Mouse (Mus musculus): ENCODE results near the gene Uhrf1.
"Not testable (repeated sequence)": the region's sequence is repeated elsewhere in the genome, so short reads cannot be mapped to it uniquely, and the experiment has no call there.

Gene Uhrf1

DNA sequence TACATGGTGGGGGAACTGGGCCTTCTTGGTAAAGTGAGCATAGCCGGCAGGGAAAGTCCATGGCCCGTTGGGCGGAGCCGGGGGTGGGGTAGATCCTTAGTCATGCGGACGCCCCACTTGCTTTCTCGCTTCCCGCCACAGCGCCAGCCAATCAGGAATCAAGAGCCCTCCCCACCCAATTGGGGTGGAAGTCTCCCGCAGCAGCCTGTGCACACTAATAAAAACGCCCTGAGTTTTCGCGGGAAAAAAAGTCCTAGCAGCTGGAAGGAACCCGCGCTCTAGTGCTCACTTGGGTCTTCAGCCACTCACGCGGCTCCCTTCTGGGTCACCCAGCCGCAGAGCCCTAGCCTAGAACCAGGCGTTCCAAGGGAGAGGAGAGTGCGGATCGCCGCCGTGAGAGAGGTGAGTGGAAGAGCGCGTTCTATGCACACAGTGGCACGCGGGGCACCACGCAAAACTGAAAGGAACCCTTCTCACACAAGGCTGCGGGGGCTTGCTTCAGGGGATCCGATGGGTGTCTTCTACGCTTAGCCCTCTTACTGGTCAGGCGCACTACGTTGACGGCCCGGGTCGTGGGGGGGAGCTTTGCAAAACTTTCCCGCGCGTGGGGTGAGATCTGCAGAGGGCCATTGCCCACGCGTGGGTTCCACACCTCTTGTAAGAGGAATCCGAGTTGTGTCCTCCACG is at the start of gene Uhrf1:
Gene Uhrf1, plus strand, starts transcription at position 162 of the 687 bp plus-strand sequence.
- peak; percentile 56 for DNase-seq (ENCODE audit: low read depth, low spot score)

DNA sequence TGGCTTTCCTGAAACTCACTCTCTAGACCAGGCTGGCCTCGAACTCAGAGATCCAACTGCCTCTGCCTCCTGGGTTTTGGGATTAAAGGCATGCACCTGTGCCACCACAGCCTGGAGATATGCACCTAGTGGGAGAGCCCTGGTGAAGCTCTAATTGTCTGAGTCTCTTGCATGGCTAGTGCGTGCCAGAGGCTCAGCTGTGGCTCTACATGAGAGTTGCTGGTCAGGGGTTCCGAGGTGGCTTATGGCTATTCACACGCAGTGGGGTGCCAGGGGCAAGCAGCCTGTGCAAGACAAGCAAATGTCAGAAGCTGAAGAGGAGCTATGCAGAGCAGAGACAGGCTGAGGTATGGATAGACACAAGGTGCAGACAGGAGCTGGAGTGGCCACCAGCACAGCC is 48.4 kb upstream of the Uhrf1 start:
- DNase-seq (ENCODE audit: low read depth, low spot score), result no peak

DNA sequence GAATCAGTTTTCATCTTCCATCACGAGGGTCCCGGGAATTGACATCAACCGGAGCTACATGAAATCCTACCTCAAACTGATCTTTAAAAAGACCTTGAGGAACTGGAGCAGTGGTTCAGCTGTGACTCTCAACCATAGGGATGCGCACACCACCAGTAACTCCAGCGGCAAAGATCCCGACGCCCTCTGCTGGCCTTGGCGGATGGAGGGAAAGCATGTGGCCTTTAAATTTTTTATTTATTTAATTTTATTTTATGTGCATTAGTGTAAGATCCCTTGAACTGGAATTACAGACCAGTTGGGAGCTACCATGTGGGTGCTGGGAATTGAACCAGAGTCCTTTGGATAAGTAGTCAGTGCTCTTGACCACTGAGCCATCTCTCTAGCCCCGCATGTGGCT is 47.7 kb upstream of the Uhrf1 start:
- DNase-seq (ENCODE audit: low read depth, low spot score), result no peak

DNA sequence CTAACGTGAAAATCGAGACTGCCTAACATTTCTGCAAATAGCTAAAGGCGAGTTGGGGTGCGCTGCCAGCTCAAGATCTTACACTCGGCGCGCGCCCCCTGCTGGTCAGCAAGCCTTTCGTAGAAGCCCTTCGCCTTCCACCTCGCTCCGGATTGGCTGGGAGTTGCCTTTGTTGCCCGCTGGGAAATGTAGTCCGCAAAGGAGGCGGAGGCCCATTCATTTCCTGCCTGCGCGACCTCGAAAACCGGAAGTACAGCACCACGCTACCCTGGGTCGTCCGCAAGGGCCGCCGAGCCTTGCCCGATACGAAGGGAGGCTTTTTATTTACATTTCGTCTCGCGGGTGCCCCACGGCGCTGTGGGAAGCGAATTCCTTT is 47.3 kb upstream of the Uhrf1 start:
- peak; percentile 98 for DNase-seq (ENCODE audit: low read depth, low spot score)

DNA sequence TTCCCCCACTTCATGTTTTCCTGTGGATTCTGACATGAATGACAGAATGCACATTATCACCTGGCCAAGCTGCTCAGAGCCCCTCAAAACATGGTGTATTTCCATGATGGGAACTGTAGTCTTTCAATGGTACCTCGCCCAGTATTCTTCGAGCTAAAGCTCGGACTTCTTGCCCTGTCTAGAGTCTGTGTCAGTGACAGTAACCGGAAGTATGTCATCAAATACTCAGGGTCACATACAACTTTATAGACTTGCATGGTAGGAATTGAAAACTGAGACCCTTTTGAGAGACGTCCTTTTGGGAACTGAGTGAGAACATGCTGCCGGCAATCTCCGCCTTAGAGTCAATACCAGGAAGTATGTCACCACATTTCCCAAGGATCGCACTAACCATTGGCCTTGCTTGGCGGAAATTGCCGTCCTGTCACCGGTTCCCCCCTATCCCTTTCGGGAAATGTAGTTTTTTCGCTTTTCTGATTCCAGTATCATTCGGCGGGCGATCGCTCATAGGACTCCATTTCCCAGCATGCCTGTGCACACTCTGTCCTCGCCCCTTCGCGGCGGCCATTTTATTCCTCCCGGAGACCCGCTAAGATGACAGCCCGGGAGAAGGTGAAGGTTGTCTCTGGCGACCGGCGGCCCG is 46.8 kb upstream of the Uhrf1 start, which contains the start of gene Fem1a:
Gene Fem1a, plus strand, starts transcription at position 572 of the 643 bp plus-strand sequence.
- DNase-seq (ENCODE audit: low read depth, low spot score), result peak; percentile 98

DNA sequence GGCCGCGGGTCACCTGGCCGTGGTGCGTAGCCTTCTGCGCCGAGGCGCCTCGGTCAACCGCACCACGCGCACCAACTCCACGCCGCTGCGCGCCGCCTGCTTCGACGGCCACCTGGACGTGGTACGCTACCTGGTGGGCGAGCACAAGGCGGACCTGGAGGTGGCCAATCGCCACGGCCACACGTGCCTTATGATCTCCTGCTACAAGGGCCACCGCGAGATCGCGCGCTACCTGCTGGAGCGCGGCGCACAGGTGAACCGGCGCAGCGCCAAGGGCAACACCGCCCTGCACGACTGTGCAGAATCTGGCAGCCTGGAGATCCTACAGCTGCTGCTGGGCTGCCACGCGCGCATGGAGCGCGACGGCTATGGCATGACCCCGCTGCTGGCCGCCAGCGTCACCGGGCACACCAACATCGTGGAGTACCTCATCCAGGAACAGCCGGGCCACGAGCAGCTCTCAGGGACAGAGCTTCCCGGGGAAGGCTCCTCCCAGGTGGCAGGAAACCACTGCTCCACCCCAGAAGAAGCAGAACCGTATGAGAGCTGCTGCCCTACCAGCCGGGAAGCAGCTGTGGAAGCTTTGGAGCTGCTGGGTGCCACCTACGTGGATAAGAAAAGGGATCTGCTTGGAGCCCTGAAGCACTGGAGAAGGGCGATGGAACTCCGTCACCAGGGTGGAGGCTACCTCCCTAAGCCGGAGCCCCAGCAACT is 45.8 kb upstream of the Uhrf1 start:
- DNase-seq (ENCODE audit: low read depth, low spot score), result no peak

DNA sequence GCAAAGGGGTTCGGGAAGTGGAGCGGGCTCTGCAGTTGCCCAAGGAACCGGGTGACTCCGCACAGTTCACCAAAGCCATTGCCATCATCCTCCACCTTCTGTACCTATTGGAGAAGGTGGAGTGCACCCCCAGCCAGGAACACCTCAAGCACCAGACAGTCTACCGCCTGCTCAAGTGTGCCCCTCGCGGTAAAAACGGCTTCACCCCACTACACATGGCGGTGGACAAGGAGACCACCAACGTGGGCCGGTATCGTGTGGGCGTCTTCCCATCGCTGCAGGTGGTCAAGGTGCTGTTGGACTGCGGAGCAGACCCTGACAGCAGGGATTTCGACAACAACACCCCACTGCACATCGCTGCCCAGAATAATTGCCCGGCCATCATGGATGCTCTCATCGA is 44.9 kb upstream of the Uhrf1 start:
- not testable (repeated sequence) for DNase-seq (ENCODE audit: low read depth, low spot score)

DNA sequence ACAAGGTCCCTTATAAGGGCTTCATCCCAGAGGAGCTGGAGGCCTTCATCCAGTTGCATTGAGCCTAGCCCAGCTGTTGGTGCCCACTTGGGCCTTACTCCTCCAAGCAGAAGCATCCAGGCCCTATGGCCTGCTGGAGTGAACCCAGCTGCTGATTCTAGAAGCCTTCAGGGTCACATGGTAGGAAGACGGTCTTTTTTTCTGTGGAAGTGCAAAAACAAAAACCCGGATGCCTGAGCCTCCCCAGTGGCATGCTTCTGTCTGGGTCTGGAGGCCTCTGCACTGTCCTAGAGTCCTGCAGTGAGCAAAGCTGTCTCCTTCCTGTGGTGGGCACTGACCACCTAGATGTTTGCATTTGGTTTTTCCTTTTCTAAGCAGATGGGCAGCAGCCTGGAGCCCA is 44.3 kb upstream of the Uhrf1 start:
- not testable (repeated sequence) for DNase-seq (ENCODE audit: low read depth, low spot score)

DNA sequence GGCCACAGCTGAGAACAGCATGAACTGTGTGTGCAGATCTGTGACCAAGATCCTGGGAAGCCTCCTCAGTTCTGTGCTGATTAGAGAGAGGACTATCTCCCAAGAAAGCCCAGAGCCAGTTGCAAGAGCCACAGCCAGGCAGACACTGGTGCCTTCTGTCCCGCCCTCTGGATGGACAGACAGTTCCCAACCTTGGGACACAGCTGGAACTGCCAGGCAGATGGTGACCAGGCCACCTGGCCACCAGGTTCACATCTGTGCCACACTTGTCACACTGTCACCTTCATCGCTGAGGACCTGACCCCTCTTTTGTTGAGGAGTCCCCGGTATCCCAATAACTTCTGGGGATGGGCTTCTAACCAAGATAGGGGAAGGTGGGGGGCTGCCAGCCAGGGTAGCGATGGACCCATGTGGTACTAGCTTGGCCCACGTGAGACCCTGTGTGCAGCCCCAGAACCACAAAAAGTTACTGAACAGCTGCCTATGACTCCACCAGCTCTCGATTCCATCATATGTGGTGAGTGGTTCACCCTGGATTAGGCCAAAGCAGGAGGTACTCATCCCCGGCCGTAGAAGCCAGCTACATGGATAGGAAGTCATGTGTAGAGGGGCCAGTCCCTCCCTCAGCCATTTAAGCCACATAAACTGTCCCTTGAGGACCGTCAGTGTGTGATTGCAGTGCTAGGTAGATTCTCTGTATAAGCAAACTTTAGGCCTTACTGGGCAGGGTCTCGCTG is 43.7 kb upstream of the Uhrf1 start:
- DNase-seq (ENCODE audit: low read depth, low spot score), result no peak

DNA sequence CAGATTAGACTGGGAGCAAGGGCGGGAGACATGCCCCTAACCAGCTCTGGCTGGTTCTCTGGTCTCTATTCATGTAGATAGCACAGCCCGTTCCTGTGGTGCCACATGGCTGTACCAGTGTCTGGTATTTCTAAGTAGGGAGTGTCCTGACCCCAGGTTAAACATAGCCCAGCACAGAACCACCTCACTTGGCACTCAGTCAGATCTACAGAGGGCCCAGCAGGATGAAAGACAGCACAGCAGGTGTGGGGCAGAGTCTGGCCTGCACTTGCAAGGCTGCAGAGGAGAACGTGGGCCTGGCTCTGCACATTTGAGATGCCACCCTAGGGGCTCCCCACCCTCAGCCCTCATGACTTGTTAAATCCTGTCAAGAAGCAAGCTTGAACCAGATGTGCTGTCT is 42.0 kb upstream of the Uhrf1 start:
- DNase-seq (ENCODE audit: low read depth, low spot score), result peak; percentile 96

DNA sequence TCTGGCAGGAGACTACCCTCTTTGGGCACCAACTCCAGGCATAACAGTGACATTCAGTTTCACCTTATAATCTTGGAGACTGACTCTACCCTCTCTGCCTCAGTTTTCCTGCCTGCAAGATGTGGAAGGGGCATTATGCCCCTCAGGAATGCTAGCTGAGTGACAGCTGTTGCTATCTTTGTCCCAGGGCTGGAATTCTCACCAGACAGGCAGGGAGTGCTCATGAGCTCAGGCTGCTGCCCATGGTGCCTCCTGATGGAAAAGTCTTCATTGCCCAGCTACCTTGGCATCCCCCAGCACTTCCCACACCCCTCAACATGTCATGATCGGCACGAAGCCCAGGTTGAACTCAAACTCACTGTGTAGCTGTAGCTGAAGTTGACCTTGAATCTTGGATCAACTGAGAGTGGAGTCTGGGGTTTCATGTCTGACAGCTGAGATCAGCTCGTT is 40.5 kb upstream of the Uhrf1 start:
- peak; percentile 87 for DNase-seq (ENCODE audit: low read depth, low spot score)

DNA sequence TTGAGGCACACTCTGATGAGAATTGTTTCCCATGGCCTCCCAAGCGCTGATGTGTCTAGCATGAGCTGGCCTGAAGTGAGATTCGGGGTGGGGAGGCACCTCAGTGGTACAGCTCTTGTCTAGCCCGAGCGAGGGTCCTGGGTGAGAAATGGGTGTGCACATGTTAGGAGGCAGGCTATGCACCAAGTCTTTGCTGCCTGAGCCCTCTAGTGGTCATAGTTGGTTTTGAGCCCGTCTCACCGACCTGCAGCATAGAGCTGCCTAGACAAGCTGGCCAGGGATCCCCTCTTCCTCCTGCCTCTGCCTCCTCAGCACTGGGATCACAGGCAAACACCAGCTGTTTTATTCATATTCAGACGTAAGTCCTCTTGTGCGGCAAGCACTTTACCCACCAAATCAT is 39.1 kb upstream of the Uhrf1 start:
- peak; percentile 80 for DNase-seq (ENCODE audit: low read depth, low spot score)

DNA sequence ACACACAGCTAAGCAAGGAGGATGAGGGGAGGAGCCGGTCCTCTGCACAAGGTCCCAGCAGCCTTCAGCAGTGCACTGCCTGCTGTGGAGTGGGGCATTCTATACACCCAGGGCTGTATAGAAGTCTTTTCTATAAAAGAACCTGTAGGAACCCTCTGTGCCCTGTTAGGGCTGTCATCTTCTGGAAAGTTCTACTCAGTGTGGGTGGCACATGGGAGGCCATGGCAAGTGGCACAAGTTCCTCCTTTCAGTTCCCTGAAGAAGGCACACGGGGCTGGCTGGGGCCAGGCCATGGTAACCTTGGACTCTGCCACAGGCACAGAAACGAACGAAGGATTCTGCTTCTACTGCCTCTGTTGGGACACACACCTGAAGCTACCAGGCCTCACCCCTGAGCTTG is 38.1 kb upstream of the Uhrf1 start:
- DNase-seq (ENCODE audit: low read depth, low spot score), result no peak

DNA sequence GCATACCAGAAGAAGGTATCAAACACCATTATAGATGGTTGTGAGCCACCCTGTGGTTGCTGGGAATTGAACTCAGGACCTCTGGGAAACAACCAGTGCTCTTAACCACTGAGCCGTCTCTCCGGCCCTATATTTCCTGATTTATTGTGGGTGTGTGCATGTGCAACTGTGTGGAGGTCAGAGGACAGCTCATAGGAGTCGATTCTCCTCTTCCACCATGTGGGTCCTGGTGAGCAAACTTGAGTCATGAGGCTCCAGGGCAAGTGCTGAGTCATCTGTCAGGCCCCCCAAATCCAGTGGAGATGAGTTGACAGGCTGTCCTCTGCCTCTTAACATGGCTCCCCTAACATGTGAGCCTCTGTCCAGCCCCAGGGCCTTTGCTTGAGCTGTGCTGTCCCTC is 37.3 kb upstream of the Uhrf1 start:
- DNase-seq (ENCODE audit: low read depth, low spot score), result no peak

DNA sequence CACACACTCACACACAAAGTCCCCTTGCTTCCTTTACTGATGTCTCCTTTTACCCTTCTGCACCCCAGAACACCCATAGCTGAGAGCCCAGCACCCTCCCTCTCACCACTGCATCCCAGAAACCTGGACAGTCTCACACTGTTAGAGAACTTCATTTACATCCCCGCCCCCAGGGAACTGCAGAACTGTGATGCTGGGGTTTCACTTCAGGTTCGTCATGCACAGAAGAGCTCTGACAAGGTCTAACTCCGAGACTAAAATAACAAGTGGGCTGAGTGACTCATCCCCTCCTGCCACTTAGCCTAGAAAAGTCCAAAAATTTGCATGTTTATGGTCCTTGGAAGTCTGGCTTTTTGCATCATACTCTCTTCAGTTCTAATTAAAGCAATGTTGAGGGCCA is 36.9 kb upstream of the Uhrf1 start:
- DNase-seq (ENCODE audit: low read depth, low spot score), result no peak

DNA sequence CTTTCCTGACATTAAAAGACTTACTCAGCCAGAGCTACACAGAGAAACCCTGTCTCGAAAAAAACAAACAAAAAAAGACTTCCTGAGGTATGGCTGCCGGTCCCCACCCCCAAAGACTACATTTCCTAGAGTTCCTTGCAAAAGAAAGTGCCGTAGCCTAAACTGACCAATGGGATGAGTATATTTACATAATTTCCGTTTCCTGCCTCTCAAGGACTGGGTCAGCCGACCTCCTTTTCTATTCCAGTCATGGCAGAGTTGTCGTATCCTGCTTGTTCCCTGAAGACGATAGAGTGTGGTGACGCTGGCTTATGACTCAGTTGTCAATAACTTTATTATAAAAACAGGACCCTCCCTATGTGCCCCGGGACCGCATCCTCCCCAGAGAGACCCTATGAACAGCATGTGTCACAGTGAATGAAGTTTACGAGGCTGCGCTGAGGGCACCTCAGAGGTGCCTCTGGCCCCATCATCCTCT is 33.9 kb upstream of the Uhrf1 start:
- DNase-seq (ENCODE audit: low read depth, low spot score), result peak; percentile 89

DNA sequence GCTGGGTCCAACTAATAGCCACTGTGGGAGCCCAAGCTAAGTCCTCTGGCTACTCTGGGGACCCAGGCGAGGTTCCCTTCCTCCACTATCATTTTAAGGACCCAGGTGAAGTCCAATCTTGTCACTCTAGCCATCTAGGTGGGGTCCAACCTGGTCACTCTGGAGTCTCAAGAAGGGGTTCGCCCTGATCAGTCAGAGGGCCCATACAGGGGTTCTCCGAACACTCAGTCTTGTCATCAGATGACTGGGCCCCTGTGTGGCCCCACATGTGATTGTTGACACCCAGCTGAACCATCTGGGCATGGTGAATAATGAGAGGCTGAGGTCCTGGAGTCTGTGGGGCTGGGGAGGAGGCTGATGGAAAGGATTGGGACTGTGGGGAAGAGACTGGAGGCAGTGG is 33.4 kb upstream of the Uhrf1 start:
- DNase-seq (ENCODE audit: low read depth, low spot score), result no peak

DNA sequence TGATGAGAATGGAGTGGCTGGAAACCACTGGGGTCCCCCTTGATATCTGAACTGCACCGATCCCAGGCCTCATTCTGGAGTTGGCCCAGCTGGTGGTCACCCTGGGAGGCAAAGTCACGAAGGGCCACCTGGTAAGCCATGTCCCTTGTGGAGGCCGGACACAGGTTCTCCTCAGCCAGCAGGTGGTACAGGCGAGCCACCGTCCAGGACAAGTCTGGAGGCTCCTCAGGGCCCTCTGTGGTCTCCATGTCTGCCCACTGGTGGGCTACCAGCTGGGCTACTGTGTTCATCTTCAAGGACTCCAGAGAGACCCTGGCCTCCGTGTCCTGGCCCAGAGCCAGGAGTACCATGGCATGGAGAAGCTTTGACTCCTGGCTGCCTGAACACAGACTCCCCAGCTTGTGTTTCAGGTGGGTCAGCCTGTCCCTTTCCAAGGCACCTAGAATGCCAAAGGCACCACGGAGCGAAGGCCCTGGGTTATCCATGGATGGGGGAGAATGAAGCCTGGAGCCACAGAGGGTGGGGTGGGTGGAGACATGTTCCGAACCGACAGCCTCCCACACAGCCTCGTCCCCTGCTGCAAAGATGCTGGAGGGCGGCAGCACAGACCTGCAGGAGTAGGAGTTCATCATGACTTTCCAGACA is 31.4 kb upstream of the Uhrf1 start:
- no peak for DNase-seq (ENCODE audit: low read depth, low spot score)

DNA sequence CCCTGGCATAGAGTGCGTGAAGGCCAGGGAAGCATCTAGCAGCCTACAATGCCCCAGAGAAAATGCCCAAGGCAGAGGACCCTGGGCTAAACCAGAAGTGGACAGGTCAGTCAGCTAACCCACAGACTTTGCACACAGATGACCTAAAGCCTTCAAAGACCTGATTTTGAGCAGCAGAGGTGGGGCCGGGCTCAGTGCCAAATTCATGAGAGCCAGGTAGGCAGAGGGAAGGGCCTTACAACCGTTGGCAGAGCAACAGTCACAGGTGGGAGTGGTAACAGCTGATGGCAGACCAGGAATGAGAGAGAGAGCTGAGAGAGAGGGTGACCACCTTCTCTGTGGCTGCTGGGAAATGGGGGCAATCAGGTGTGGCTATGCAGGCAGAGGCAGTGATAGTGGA is 30.5 kb upstream of the Uhrf1 start:
- DNase-seq (ENCODE audit: low read depth, low spot score), result no peak

DNA sequence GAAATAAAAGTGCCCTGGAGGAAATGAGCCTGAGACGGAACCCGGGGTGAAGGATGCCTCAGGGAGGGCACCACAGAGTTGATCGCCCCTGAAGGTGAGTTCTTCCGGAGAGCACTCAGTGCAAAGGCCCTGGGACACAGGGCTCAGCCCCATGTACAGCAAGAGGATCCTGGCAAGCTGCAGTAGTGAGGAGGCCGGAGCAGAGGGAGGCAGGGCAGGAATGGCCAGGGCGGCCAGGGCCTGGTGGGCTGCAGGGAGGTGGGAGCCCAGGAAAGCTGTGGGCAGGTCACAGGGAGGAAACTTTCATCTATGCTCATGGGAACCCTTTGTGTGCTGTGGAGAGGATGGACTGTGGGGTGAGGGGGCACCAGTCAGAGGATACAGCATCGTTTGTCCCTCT is 29.6 kb upstream of the Uhrf1 start:
- DNase-seq (ENCODE audit: low read depth, low spot score), result no peak

DNA sequence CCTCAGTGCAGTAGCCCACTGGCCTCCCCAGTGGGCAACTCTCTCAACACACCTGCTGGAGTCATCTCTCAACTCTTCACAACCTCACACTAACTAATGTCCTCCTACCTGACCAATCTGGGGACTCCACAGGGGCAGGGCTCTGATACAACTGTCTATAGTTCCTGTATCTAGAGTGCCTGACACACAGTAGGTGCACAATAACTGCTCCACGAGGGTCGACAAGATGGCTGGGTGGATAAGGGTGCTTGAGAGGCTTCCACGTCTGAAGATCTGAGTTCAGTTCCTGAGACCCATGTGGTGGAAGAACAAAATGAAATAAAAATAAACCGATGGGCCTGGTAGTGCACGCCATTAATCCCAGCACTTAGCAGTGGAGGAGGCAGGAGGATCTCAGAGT is 29.1 kb upstream of the Uhrf1 start:
- no peak for DNase-seq (ENCODE audit: low read depth, low spot score)

Data from skeletal muscle tissue, adult 2 months (tissue).